Mouse (Mus musculus) midbrain, embryonic 16.5 days (tissue): ENCODE data around the gene Rapgef2. TPM values are rescaled to one million over a fixed set of nuclear protein-coding genes. Genes with fewer than 3 reads are reported as not detected.

Experiments
- ATAC-seq: fragments of 200-750 bp; cut with Nextera tagmentation; 2 replicates; pipeline ENCODE4 v1.8.0; 2017; ENCODE audit warnings: moderate TSS enrichment
- H3K27ac ChIP-seq: fragments of 300-500 bp; sonication (generic); 2 replicates; pipeline ENCODE4 v1.5.1; 2014; ENCODE audit warnings: mild to moderate bottlenecking, low read length, mixed read lengths
- H3K27me3 ChIP-seq: fragments of 300-500 bp; sonication (generic); 2 replicates; pipeline ENCODE4 v1.6.1; 2014; ENCODE audit warnings: low read depth, low read length, mixed read lengths; ENCODE audit not compliant: control insufficient read depth, insufficient read depth
- H3K36me3 ChIP-seq: fragments of 300-500 bp; sonication (generic); 2 replicates; pipeline ENCODE4 v1.6.1; 2014; ENCODE audit warnings: mild to moderate bottlenecking, low read length, moderate library complexity, mixed read lengths; ENCODE audit not compliant: control insufficient read depth, insufficient read depth
- H3K4me1 ChIP-seq: fragments of 300-500 bp; sonication (generic); 2 replicates; pipeline ENCODE4 v1.6.1; 2014; ENCODE audit warnings: mild to moderate bottlenecking, low read length, mixed read lengths; ENCODE audit not compliant: control insufficient read depth, insufficient read depth
- H3K4me2 ChIP-seq: fragments of 300-500 bp; sonication (generic); 2 replicates; pipeline ENCODE4 v1.6.1; 2014; ENCODE audit warnings: mild to moderate bottlenecking, low read length, mixed read lengths
- H3K4me3 ChIP-seq: fragments of 300-500 bp; sonication (generic); 2 replicates; pipeline ENCODE4 v1.5.1; 2014; ENCODE audit warnings: low read depth, mild to moderate bottlenecking, low read length, moderate library complexity, mixed read lengths
- H3K9ac ChIP-seq: fragments of 300-500 bp; sonication (generic); 2 replicates; pipeline ENCODE4 v1.6.1; 2014; ENCODE audit warnings: low read depth, low read length, mixed read lengths
- H3K9me3 ChIP-seq: fragments of 300-500 bp; sonication (generic); replicated peaks from 2 replicates; pipeline ENCODE4 v1.6.1; 2014; ENCODE audit warnings: mild to moderate bottlenecking, low read length, mixed read lengths; ENCODE audit not compliant: control insufficient read depth, poor library complexity, severe bottlenecking
- WGBS: fragments of 180-500 bp; shearing (Covaris S2); extraction: QIAGEN DNeasy Blood & Tissue Kit; methylation state at CpG from one replicate; pipeline ENCODE4 v1.1.7; 2014; 5-methylcytosine and 5-hydroxymethylcytosine counted together
- polyA plus RNA-seq: library from polyadenylated mRNA; unstranded; fragments of >200 nt; fragmentation: Nextera tagmentation; extraction: Ambion mirVana; gene quantifications from 2 replicates; pipeline ENCODE4 v1.2.1, GENCODE M21; 2015

Rapgef2 gene
- polyA plus RNA-seq, 1 experiment from 2014 or later, result 15.6 TPM

- peaks cover 8% of the 10 kb centered on the region; the same call in 1 of the 2 replicates for H3K4me1 ChIP-seq
- WGBS, result 86% methylated on average over 9 of the region's 9 CpGs
- no peak for ATAC-seq
Measured at GRCm38 (mm10) chr3:79244347-79244746, 42.0 kb downstream of the Rapgef2 start.

DNA sequence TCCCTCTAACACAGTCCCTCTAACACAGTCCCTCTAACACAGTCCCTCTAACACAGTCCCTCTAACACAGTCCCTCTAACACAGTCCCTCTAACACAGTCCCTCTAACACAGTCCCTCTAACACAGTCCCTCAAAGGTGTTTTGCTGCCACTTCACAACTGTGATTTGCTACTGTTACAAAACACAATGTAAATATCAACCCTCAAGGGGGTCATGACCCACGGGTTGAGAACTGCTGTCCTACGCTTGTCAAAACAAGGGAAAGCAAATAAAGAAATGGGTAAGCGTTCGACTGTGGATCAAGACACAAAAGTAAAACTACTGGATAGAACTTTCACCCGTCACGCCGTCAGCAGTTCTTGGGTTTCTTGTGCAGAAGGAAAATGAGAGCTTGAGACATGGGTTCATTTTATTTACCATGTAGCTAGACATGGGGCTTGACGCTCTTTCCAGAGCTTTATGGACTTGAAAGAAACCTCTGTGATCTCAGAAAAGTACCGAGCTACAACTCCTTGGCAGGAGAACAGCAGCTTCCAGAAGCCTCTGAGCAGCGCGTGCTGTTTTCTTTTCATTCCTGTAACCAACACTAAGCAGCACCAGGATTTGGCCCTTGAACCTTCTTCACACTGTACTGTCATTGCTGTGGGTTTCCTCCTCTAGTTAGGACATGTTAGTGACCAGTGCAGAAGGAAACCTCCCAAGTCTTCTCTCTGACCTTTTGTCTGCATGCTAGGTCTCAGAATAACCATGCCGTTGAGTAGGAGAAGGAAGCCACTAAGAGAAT is 43.2 kb downstream of the Rapgef2 start:
- no peaks in the 10 kb centered on the region for H3K9me3 ChIP-seq
- no peak overlapping the region for H3K4me3 ChIP-seq
- H3K4me2 ChIP-seq, result no peak overlapping the region
- H3K36me3 ChIP-seq, result no peaks in the 10 kb centered on the region
- 81% methylated on average over 12 of the region's 12 CpGs for WGBS
- no peaks in the 10 kb centered on the region for H3K27me3 ChIP-seq
- no peak overlapping the region for H3K27ac ChIP-seq
- H3K4me1 ChIP-seq, result peaks cover 11% of the 10 kb centered on the region; the same call in 1 of the 2 replicates
- no peak for ATAC-seq
- H3K9ac ChIP-seq, result no peak overlapping the region

More at GRCm38 (mm10) chr3:79244347-79244746, 42.0 kb downstream of the Rapgef2 start:
- H3K9me3 ChIP-seq, result no peaks in the 10 kb centered on the region
- H3K9ac ChIP-seq, result no peak overlapping the region
- no peak overlapping the region for H3K4me3 ChIP-seq
- no peak overlapping the region for H3K4me2 ChIP-seq
- no peaks in the 10 kb centered on the region for H3K27me3 ChIP-seq
- H3K36me3 ChIP-seq, result no peaks in the 10 kb centered on the region
- H3K27ac ChIP-seq, result no peak overlapping the region

DNA sequence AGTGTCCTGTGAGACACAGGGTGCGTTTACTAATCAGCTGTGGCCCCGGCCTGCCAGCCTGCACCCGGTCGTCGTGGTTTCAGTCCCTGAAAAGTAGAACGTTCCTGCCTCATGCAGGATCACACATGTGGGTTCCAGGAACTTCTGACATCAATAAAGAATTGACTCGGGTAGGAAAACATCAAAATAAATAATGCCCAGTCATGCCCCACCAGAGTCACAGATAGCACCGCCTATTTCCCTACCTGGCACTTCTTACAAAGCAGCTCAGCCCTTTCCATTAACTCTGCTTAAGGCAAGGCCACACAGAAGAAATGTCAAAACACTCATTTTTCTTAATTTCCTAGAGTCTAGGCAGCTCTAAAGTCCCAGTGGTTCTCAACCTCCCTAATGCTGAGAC is 44.0 kb downstream of the Rapgef2 start:
- H3K36me3 ChIP-seq, result no peaks in the 10 kb centered on the region
- peaks cover 11% of the 10 kb centered on the region; the same call in 1 of the 2 replicates for H3K4me1 ChIP-seq
- no peaks in the 10 kb centered on the region for H3K27me3 ChIP-seq
- no peak overlapping the region for H3K9ac ChIP-seq
- no peaks in the 10 kb centered on the region for H3K9me3 ChIP-seq
- WGBS, result 85% methylated on average over 8 of the region's 8 CpGs
- H3K4me3 ChIP-seq, result no peak overlapping the region
- H3K27ac ChIP-seq, result no peak overlapping the region
- no peak overlapping the region for H3K4me2 ChIP-seq
- ATAC-seq, result no peak

DNA sequence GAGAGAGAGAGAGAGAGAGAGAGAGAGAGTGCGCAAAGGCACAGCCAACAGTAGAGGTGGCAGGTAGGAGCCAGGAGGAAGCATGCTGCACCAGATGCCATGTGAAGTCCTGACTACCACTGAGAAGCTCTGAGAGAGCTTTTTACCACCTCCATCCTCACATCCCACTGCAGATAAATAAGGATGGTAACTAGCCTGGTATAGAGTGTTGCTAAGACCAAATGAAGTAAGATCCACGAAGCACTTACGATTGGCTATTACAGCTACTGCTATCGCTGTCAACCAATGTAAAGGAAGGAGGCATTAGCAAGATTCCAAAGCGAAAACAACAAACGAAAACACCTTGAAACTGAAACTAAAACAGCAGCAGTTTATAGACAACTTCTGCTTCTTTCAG is 47.3 kb downstream of the Rapgef2 start:
- no peak overlapping the region for H3K27ac ChIP-seq
- no peak overlapping the region for H3K4me2 ChIP-seq
- no peak overlapping the region for H3K9ac ChIP-seq
- no peak overlapping the region for H3K4me3 ChIP-seq
- no peaks in the 10 kb centered on the region for H3K27me3 ChIP-seq
- ATAC-seq, result no peak
- 95% methylated on average over 6 of the region's 6 CpGs for WGBS
- no peaks in the 10 kb centered on the region for H3K36me3 ChIP-seq
- no peaks in the 10 kb centered on the region for H3K9me3 ChIP-seq
- 0 out of 2 replicates have a peak, but pooled peaks cover 5% of the 10 kb centered on the region for H3K4me1 ChIP-seq

DNA sequence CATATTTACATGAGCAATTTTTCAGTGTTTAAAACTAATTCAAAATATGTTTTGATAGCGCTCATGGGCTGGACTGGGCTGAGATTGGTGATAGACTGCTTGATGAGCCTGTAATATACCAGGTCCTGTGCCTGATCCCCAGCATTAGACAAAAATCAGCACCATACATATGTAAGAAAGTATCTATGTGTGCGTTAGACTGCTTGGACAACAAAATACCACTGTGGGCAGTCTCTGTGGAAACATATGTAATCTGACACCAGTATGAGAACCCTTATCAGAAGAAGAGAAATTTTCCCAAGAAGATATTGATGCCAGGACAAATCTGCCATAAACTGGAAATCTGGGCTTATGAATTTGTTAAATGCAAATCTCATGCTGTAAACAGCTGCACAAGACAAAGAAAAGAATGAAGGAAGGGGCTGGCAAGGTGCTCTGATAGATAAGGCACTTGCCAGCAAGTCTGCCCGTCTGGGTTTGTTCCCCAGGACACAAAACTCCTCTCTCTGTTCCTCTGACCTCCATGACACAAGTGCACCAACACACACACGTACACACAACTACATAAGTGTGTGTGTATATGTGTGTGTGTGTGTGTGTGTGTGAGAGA is 47.8 kb downstream of the Rapgef2 start:
- 81% methylated on average over 4 of the region's 4 CpGs for WGBS
- no peaks in the 10 kb centered on the region for H3K27me3 ChIP-seq
- no peak for ATAC-seq

GRCm38 (mm10) chr3:79237619-79238342 is 48.5 kb downstream of the Rapgef2 start:
- Histone ChIP-seq H3K9me3 (no peaks in the 10 kb centered on the region), H3K4me2 (no peak overlapping the region), H3K4me3 (no peak overlapping the region), H3K27me3 (no peaks in the 10 kb centered on the region), H3K9ac (no peak overlapping the region), H3K27ac (no peak overlapping the region), H3K4me1 (0 out of 2 replicates have a peak, but pooled peaks cover 5% of the 10 kb centered on the region), H3K36me3 (no peaks in the 10 kb centered on the region)
- WGBS, result 84% methylated on average over 9 of the region's 9 CpGs
- ATAC-seq, result no peak

More for the DNA sequence above, 47.8 kb downstream of the Rapgef2 start:
- Histone ChIP-seq H3K9me3 (no peaks in the 10 kb centered on the region), H3K4me1 (0 out of 2 replicates have a peak, but pooled peaks cover 5% of the 10 kb centered on the region), H3K4me2 (no peak overlapping the region), H3K4me3 (no peak overlapping the region), H3K27ac (no peak overlapping the region), H3K9ac (no peak overlapping the region), H3K36me3 (no peaks in the 10 kb centered on the region)

DNA sequence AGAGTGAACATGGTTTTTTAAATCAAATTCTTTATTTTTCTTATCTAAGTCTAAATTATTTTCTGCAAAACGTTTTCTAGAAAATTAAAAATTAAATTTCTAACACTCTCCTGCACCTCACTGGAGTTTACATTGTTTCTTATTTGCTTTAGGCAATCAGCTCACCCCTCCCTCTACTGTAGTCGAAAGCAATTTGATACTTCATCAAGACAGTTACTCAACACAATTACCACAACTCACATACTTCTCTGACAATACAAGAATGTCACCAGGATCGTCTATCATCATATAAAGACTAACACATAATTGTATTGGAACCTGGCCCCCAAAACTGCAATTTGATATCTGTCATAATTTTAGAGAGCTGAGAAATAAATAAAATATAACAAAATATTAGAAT is 51.8 kb downstream of the Rapgef2 start:
- Histone ChIP-seq H3K9ac (no peak overlapping the region), H3K36me3 (no peaks in the 10 kb centered on the region), H3K27ac (no peak overlapping the region), H3K27me3 (no peaks in the 10 kb centered on the region), H3K9me3 (no peaks in the 10 kb centered on the region), H3K4me1 (0 out of 2 replicates have a peak, but pooled peaks cover 5% of the 10 kb centered on the region), H3K4me2 (no peak overlapping the region), H3K4me3 (no peak overlapping the region)
- no peak for ATAC-seq
- WGBS, result 80% methylated on average over 3 of the region's 3 CpGs

DNA sequence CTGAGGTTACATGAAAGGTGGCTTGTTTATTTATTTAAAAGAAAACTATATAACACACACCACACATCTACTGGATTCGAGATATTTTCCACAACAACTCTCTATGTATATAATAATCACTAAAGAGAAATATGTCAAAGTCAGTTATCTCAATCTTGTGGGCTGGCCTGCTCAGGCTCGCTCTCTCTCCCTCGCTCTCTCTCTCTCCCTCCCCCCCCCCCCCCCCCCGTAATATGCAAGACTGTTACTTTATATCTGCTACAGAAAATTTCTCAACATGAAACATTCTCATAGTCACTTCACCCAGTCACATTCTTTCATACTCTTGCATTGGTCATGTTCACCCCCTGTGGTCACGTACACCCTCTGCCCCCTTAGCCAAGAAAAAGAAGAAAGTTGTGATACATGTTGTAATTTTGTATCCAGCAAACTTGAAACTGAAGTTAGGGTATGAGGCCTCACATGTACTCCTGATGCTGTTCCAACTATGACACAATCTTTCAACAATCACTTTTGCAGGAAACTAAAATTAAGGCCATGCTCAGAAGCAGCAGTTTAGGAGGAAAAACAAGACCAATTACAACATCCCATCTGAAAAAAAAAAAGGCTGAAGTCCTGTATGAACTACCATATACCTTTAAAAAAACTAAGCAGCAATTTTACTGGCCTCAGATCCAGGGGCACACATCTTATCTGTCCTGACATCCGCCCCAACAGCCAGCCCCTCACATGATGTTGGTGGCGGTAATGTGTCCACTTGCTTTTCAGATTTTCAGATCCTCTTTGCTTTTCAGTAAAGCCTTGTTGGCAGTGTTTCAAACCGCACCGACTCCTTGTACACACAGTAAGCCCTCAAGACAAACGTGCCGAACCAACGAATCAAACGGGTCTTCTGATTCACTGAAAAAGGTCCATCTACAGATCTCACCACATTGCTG is 52.6 kb downstream of the Rapgef2 start:
- Histone ChIP-seq H3K4me1 (0 out of 2 replicates have a peak, but pooled peaks cover 5% of the 10 kb centered on the region), H3K4me3 (no peak overlapping the region), H3K27me3 (no peaks in the 10 kb centered on the region), H3K9me3 (no peaks in the 10 kb centered on the region), H3K36me3 (no peaks in the 10 kb centered on the region), H3K9ac (no peak overlapping the region), H3K4me2 (no peak overlapping the region), H3K27ac (no peak overlapping the region)
- WGBS, result 70% methylated on average over 12 of the region's 13 CpGs
- ATAC-seq, result no peak
